Mouse (Mus musculus) adrenal gland (tissue): ENCODE measurements around the gene Tspear.

Source experiments
- intact Hi-C: fragments of 180-260 bp; cut with DNase I; formaldehyde crosslinking; loops from one replicate; pipeline ENCODE4 v1.15.1; 2025

Gene Tspear

GRCm38 (mm10) chr10:77864762-77865143, 178.4 kb downstream of the Tspear start:
- intact Hi-C loops: no loop called here

GRCm38 (mm10) chr10:77867546-77867945, 181.2 kb downstream of the Tspear start:
- intact Hi-C loops: no loop called here

- intact Hi-C loops: no loop called here
Observed at GRCm38 (mm10) chr10:77869651-77870050, 183.3 kb downstream of the Tspear start.

GRCm38 (mm10) chr10:77878985-77879384, 192.6 kb downstream of the Tspear start:
- intact Hi-C loops: loop anchor here (5.0 kb wide), 2 partner anchors 152 to 252 kb away; partner anchors contain the start of gene Gm10100

GRCm38 (mm10) chr10:77880305-77880704, 193.9 kb downstream of the Tspear start:
- intact Hi-C loops: no loop called here

- intact Hi-C loops: no loop called here
Observed at GRCm38 (mm10) chr10:77882553-77882952, 196.2 kb downstream of the Tspear start.

- intact Hi-C loops: no loop called here
Observed at GRCm38 (mm10) chr10:77886007-77886747, 199.8 kb downstream of the Tspear start.

- intact Hi-C loops: no loop called here
Observed at GRCm38 (mm10) chr10:77890987-77891565, 204.7 kb downstream of the Tspear start.

- intact Hi-C loops: no loop called here
Observed at GRCm38 (mm10) chr10:77895562-77895961, 209.2 kb downstream of the Tspear start.

GRCm38 (mm10) chr10:77900126-77900525, 213.8 kb downstream of the Tspear start:
- intact Hi-C loops: no loop called here

- intact Hi-C loops: no loop called here
Observed at GRCm38 (mm10) chr10:77900903-77901818, 214.8 kb downstream of the Tspear start.

- intact Hi-C loops: no loop called here
Observed at GRCm38 (mm10) chr10:77901871-77902210, 215.5 kb downstream of the Tspear start.

GRCm38 (mm10) chr10:77902211-77902893, 216.0 kb downstream of the Tspear start, which contains the start of gene Lrrc3:
Gene Lrrc3, minus strand, starts transcription at chr10:77902536.
- intact Hi-C loops: no loop called here

GRCm38 (mm10) chr10:77902894-77903715, 216.7 kb downstream of the Tspear start:
- intact Hi-C loops: no loop called here

GRCm38 (mm10) chr10:77912605-77913004, 226.2 kb downstream of the Tspear start:
- intact Hi-C loops: no loop called here

- intact Hi-C loops: no loop called here
Observed at GRCm38 (mm10) chr10:77913292-77913691, 226.9 kb downstream of the Tspear start.

GRCm38 (mm10) chr10:77916636-77917335, 230.4 kb downstream of the Tspear start:
- intact Hi-C loops: no loop called here

- intact Hi-C loops: no loop called here
Observed at GRCm38 (mm10) chr10:77921009-77921408, 234.6 kb downstream of the Tspear start.

GRCm38 (mm10) chr10:77922681-77923080, 236.3 kb downstream of the Tspear start:
- intact Hi-C loops: no loop called here

GRCm38 (mm10) chr10:77926140-77926539, 239.8 kb downstream of the Tspear start:
- intact Hi-C loops: no loop called here
